Mouse (Mus musculus): ENCODE measurements around the gene Immp2l.

The Immp2l gene

GRCm38 (mm10) chr12:41313391-41313790, 289.5 kb downstream of the Immp2l start:
- DNase-seq (ENCODE audit: extremely low spot score, low spot score) = no peak

DNA sequence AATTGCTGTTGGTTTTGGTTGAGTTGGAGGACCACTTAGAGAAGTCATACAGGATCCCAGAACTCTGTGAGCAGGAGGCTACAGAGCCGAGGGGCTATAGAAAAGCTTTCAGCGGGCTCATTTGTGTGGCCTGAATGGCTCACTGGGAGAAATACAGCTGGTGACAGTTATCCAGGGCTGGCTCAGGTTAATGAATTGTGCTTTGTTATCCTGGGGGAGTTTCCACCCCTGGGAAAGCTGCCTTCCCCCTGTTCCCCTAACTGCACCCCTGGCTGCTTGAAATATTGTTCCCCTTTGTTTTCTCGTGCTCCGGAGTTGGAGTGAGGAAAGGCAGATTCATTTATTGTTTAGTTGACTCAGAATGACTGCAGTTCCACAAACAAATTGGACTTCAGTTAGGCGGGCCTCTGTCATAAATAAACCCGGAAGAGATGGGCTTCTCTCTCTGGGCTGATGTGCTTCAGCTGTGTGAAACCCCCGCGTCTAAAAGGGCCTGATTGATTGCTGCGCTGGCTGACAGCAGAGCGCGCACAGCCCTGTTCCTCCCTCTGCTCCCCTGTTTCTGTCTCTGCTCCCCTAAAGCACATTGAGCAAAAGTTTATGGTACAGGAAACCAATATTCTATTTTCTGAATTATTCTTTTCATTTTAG, 291.0 kb downstream of the Immp2l start:
- DNase-seq (ENCODE audit: extremely low spot score, low spot score) = peak; percentile 45

DNA sequence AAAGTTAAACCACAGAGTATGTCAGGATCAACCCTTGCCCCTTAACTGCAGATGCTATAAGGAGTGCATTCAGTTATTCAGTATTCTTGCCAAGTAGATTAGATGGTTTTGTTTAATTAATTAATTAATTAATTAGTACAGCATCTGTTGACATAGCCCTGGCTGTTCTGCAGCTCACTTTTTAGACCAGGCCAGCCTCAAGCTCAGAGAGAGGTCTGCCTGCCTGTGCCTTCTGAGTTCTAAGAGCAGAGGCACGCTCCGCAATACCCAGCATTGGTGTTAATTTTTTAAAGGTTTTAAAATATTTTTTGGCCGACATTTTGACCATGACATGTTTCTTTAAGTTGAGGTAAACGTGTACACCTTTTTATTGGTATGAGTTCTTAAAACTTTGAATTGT, 292.0 kb downstream of the Immp2l start:
- no peak for DNase-seq (ENCODE audit: extremely low spot score, low spot score)

DNA sequence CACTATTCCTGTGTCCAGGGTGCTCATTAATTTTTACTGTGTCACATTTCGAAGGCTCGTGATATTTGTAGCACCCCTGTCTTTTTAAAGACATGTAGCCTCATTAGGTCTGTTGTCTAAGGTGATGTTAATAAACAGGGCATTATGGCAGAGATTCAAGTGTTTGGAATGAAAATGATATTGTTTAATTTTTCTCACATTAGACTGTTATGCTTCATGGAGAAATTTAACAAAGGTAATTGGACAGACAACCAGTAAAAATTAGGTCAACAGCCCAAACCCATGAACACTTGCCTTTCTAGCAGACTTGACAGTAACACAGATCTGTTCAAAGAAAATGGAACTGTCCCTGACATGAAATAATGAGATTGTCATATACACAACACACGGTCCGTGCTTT, 292.5 kb downstream of the Immp2l start:
- DNase-seq (ENCODE audit: extremely low spot score, low spot score) = no peak

DNA sequence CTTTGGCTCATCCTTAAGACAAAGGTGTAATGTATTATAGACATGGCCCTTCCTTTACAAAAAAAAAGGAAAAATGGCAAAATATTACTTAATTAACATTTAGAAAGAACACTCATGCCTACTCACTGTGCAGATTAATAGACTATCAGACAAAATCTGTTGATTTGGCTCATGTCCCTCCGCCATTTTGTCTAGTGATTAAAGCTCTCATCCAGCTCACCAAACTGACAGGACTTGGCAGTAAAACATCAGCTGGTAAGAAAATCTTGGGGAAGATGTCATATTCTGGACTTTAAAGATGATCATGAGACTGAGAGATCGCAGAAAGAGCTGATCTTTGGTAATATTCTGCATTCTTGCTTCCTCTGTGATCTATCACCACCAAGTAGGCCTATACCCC, 293.5 kb downstream of the Immp2l start:
- DNase-seq (ENCODE audit: extremely low spot score, low spot score) = no peak

DNA sequence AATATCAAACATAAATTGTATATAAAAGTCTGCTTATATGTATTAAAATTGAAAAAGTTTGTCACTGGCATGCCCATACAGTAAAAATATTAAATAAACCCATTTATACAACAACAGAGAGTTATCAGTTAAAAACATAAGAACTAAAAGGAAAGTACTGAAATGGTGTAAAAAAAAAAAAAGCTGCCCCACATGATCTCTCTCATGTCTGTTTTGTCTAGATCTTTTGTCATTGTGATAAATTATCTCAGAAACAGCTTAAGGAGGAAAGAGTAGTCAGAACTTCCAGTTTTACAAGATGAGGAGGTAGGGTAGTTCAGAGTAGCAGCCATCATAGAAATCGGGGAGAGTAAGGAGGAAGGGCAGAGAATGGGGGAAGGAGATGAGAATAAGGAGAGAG, 298.1 kb downstream of the Immp2l start:
- no peak for DNase-seq (ENCODE audit: extremely low spot score, low spot score)

DNA sequence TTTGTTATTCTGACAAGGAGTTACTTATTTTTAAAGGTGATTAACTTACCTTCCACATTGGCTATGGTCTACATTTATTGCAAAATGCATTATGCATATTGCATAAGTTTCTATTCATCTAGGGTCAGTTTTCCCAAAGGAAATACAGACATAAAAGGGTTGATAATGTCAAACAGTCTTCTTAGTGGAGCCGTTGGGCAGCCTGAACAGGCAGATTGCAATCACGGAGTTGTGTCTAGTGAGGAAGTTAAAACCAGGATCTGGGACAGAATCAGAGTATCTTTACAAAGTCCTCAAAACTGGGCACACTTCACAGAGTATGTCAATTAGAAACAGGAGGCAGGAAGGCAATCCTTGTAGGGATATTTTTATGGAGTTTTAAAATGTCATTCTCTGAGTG, 300.5 kb downstream of the Immp2l start:
- DNase-seq (ENCODE audit: extremely low spot score, low spot score) = no peak

DNA sequence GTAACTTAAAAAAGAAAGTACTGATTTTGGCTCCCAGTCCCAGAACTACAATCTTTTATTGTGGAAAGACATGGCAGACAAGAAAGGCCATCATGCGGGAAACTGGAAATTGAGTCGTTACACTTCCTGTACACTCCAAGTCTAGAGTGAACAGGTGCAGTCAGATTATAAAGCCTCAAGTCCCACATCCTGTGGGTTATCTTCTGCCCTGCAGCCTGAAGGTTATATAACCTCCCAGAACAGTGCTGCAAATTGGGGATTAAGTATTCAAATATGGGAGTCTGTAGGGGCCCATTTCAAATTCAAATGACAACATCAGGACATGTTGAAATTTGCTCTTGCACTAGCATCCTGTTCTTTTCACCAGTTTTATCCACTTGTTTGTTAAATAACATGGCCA, 301.9 kb downstream of the Immp2l start:
- DNase-seq (ENCODE audit: extremely low spot score, low spot score) = no peak

GRCm38 (mm10) chr12:41330988-41331671, 307.2 kb downstream of the Immp2l start:
- DNase-seq (ENCODE audit: extremely low spot score, low spot score) = no peak

- no peak for DNase-seq (ENCODE audit: extremely low spot score, low spot score)
Observed at GRCm38 (mm10) chr12:41345621-41346020, 321.7 kb downstream of the Immp2l start.

DNA sequence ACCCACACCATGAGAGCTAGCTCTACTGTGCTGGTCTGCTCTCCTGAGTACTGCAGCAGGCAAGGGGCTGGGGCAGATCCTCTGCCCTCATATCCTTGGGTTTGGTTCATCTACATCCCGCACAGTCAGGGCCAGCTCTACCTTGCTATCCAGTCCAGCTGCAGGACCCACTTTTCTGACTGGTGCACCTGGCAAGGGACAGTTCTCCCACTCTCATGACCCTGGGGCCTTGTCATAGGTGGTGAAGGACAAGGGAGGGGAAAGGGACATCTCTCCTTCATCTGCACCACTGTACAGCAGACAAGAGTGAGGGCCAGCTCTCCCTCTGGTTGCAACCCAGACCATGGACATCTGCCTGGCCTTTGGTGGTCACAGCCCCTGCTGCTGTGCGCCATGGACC, 323.6 kb downstream of the Immp2l start:
- DNase-seq (ENCODE audit: extremely low spot score, low spot score) = no peak

DNA sequence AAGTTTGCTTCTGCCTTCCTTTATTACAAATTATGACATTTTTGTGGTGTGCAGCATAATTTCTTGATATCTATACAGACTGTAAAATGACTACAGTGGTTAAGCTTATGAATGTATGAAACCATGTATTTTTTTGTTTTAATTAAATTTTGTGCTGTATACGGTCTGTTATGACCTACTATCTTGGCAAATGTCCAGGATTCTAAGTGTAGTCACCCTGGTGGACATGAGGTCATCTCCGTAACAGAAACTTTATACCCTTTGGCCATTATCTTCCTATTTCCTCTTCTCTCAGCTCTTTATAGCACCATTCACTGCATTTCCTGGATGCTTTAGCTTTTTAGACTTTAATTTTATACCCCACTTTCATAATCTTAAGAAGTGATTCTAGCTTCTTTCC, 325.5 kb downstream of the Immp2l start:
- DNase-seq (ENCODE audit: extremely low spot score, low spot score) = no peak

GRCm38 (mm10) chr12:41349814-41350213, 325.9 kb downstream of the Immp2l start:
- no peak for DNase-seq (ENCODE audit: extremely low spot score, low spot score)

- DNase-seq (ENCODE audit: extremely low spot score, low spot score) = no peak
Observed at GRCm38 (mm10) chr12:41351275-41351674, 327.4 kb downstream of the Immp2l start.

- DNase-seq (ENCODE audit: extremely low spot score, low spot score) = no peak
Observed at GRCm38 (mm10) chr12:41354857-41355256, 331.0 kb downstream of the Immp2l start.

GRCm38 (mm10) chr12:41356040-41356439, 332.1 kb downstream of the Immp2l start:
- no peak for DNase-seq (ENCODE audit: extremely low spot score, low spot score)

DNA sequence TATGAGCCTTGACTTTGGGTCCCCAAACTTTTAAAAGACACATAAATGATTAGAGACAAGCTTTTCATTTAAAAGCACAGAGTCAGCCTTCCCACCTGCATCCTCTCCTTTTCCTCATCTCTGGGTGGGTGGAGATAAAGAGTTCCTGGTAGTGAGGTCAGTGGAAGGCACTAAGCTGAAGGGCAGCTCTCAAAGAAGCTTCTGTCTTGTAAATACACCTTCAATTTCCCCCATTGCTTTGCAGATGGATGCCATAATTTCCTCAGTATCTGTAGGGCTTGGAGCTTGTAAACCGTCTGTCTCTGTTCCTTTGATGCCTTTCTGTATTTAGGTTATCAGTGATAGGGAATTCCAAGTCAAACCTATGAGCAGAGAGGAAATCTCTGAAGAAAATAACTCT, 362.8 kb downstream of the Immp2l start:
- no peak for DNase-seq (ENCODE audit: extremely low spot score, low spot score)

GRCm38 (mm10) chr12:41394231-41394630, 370.3 kb downstream of the Immp2l start:
- no peak for DNase-seq (ENCODE audit: extremely low spot score, low spot score)

DNA sequence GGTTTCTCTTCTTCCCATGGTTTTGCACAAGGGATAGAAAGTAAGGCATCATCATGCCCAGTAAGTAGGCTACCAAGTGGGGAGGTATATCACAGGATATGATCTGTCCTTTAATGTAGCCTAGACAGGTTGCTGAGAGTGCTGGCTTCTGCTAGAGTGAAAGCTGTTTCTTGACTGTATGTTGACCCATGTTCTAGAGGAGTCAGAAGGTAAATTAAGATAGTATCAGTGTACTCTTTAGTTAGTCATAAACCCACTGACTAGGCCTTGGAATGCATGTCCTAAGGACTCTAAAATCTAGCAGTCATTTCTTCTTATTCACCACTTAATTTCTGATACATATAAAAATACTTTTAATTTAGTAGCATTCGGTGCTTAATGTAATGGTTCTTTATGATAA, 377.2 kb downstream of the Immp2l start:
- DNase-seq (ENCODE audit: extremely low spot score, low spot score) = no peak

DNA sequence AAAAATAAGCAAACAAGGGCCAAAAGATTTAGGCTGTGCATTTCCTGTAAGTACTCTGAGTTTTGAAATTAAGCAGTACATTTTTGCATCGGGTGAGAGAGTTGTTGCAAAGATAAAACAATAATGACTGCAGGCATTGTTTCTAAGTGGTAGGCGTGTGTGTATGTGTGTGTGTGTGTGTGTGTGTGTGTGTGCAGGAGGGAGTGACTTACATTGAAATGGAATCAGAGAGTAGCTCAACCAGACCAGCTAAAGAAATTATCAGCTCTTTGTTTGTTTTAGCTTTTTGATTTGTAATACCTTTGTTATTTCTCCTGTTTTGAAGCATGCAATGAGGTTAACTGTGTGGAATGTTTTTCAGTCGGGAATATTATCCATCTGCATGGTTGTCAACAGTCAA, 378.0 kb downstream of the Immp2l start:
- no peak for DNase-seq (ENCODE audit: extremely low spot score, low spot score)

GRCm38 (mm10) chr12:41409431-41409830, 385.5 kb downstream of the Immp2l start:
- DNase-seq (ENCODE audit: extremely low spot score, low spot score) = no peak

DNA sequence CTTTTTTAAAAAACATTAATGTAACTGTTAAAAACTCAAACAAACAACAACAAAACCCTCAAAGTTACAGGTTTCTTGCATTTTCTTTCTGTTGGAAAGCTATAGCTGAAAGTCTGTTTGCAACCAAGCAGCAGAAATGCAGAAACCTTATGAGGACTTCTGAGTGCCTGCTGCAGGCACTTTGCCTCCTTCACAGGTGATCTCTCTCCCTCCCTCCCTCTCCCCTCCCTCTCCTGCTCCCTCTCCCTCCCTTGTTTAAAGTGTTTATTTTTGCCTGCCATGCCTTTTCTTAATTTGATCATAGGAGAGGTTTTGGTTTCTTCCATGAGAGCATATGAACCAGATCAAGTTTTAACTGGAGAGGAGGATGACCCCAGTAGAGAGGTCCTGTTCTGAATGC, 392.7 kb downstream of the Immp2l start:
- no peak for DNase-seq (ENCODE audit: extremely low spot score, low spot score)

GRCm38 (mm10) chr12:41417099-41417498, 393.2 kb downstream of the Immp2l start:
- DNase-seq (ENCODE audit: extremely low spot score, low spot score) = no peak

All from neural tube, embryonic 10.5 days (tissue).